Mouse (Mus musculus) kidney, embryonic 16.5 days (tissue): ENCODE data around the gene Man2c1. TPM values are rescaled to one million over a fixed set of nuclear protein-coding genes. Genes with fewer than 3 reads are reported as not detected.

Source experiments
- ATAC-seq: fragments of 200-750 bp; cut with Nextera tagmentation; 2 replicates; pipeline ENCODE4 v1.8.0; 2017; ENCODE audit warnings: moderate TSS enrichment; ENCODE audit not compliant: low FRiP score, low TSS enrichment
- H3K27ac ChIP-seq: fragments of 300-500 bp; sonication (generic); 2 replicates; pipeline ENCODE4 v1.5.1; 2014; ENCODE audit warnings: low read length
- H3K27me3 ChIP-seq: fragments of 300-500 bp; sonication (generic); 2 replicates; pipeline ENCODE4 v1.6.1; 2014; ENCODE audit warnings: low read length, control low read depth, mixed read lengths; ENCODE audit not compliant: insufficient read depth
- H3K36me3 ChIP-seq: fragments of 300-500 bp; sonication (generic); 2 replicates; pipeline ENCODE4 v1.6.1; 2014; ENCODE audit warnings: low read length, control low read depth, mixed read lengths; ENCODE audit not compliant: insufficient read depth
- H3K4me1 ChIP-seq: fragments of 300-500 bp; sonication (generic); 2 replicates; pipeline ENCODE4 v1.6.1; 2014; ENCODE audit warnings: low read length, control low read depth, mixed read lengths; ENCODE audit not compliant: insufficient read depth
- H3K4me2 ChIP-seq: fragments of 300-500 bp; sonication (generic); replicated peaks from 2 replicates; pipeline ENCODE4 v1.6.1; 2014; ENCODE audit warnings: low read depth, low read length
- H3K4me3 ChIP-seq: fragments of 300-500 bp; sonication (generic); 2 replicates; pipeline ENCODE4 v1.5.1; 2014; ENCODE audit warnings: mild to moderate bottlenecking, low read length
- H3K9ac ChIP-seq: fragments of 300-500 bp; sonication (generic); replicated peaks from 2 replicates; pipeline ENCODE4 v1.6.1; 2014; ENCODE audit warnings: low read length
- H3K9me3 ChIP-seq: fragments of 300-500 bp; sonication (generic); 2 replicates; pipeline ENCODE4 v1.6.1; 2016; ENCODE audit warnings: low read length, control low read depth
- WGBS: fragments of 180-500 bp; shearing (Covaris S2); extraction: QIAGEN DNeasy Blood & Tissue Kit; methylation state at CpG from one replicate; pipeline ENCODE4 v1.1.7; 2014; 5-methylcytosine and 5-hydroxymethylcytosine counted together
- polyA plus RNA-seq: library from polyadenylated mRNA; unstranded; fragments of >200 nt; fragmentation: Nextera tagmentation; extraction: Ambion mirVana; gene quantifications from 2 replicates; pipeline ENCODE4 v1.2.1, GENCODE M21; 2015

The Man2c1 gene
- polyA plus RNA-seq, 1 experiment from 2014 or later = 79.0 TPM

DNA sequence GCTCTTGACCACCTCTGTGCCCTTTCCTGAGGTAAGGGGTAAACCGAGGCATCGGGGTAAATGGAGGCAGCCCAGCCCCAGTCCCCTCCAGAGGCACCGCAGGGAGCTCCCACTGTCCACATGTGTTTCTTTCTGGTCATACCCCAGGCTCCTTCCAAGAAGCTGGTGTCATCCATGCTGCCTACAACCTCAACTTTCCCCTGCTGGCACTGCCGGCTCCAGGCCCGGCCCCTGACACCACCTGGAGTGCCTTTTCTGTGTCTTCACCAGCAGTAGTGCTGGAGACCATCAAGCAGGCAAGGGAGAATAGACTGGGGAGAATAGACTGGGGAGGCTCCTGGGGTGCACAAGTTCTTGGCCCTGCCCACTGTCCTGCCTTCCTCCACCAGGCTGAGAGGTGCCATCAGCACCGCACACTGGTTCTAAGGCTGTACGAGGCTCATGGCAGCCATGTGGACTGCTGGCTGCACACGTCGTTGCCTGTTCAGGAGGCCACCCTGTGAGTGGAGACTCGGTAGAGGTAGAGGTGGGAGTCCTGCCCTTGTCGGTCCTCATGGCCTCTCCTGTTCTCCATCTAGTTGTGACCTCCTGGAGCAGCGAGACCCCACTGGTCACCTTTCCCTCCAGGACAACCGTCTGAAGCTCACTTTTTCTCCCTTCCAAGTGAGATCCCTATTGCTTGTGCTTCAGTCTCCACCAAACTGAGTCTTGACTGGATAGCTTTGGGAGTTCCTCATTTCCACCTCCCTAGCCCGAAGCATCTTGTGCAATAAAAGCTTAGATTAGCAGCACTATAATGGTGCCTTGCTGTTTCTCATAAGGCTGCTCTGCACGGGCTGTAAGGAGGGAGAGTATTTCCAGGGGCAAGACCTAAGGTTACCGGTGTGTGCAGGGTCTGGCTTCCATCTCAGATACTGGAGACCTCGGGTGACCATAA, 11.2 kb downstream of the Man2c1 start:
- no peak overlapping the region for H3K9ac ChIP-seq
- WGBS = 91% methylated on average over 17 of the region's 17 CpGs
- peaks cover 3% of the 10 kb centered on the region; the same call in 1 of the 2 replicates for H3K4me1 ChIP-seq
- no peak overlapping the region for H3K4me2 ChIP-seq
- H3K27me3 ChIP-seq = no peaks in the 10 kb centered on the region
- H3K9me3 ChIP-seq = no peaks in the 10 kb centered on the region
- H3K36me3 ChIP-seq = peaks cover 53% of the 10 kb centered on the region
- no peak overlapping the region for H3K4me3 ChIP-seq
- H3K27ac ChIP-seq = no peak overlapping the region
- no peak for ATAC-seq

DNA sequence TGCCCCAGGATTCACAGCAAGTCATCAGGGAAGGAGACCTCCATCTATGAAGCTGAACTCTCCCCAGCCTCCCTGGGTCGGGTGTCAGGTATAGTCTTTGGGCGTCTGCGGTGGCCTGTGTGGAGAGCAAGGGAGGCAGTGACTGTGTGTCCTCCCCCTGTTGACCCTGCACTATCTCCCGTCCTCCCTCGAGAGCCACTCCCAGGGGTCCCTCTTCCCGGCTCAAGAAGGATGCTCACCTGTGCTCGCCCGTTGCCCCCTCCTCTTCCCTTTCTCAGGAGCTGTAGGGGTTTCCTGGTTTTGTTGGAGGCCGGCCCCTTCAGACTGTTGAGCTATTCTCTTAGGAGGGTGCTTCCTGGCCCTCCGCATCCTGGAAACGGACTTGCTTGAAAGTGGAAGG, 12.7 kb downstream of the Man2c1 start:
- WGBS = 69% methylated on average over 11 of the region's 11 CpGs
- H3K4me3 ChIP-seq = no peak overlapping the region

DNA sequence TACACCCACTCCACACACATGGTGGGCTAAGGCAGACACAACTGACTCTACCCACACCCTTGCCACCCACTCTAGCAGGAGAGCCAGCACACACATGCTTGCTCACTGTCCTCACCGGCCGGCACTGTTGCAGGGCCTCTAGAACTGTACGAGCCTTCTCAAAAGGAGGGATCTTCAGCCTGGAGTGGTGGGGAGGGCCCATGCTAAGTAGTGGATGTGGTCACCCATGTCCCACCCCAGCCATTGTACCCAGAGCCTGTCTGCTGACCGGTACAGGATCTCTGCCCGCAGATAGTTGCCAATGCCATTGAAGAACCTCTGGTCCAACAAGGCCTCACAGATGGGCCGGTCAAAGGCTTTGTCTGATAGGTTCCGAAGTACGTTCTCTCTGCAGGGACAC, 14.3 kb downstream of the Man2c1 start:
- no peak for ATAC-seq
- no peaks in the 10 kb centered on the region for H3K9me3 ChIP-seq
- 84% methylated on average over 8 of the region's 8 CpGs for WGBS
- no peak overlapping the region for H3K27ac ChIP-seq
- no peak overlapping the region for H3K9ac ChIP-seq
- H3K36me3 ChIP-seq = peaks cover 31% of the 10 kb centered on the region
- peaks cover 21% of the 10 kb centered on the region for H3K4me1 ChIP-seq
- no peak overlapping the region for H3K4me2 ChIP-seq
- no peak overlapping the region for H3K4me3 ChIP-seq
- H3K27me3 ChIP-seq = no peaks in the 10 kb centered on the region

More for the DNA sequence above, 12.7 kb downstream of the Man2c1 start:
- ATAC-seq = no peak
- H3K9me3 ChIP-seq = no peaks in the 10 kb centered on the region
- no peak overlapping the region for H3K4me2 ChIP-seq
- H3K36me3 ChIP-seq = peaks cover 39% of the 10 kb centered on the region
- no peaks in the 10 kb centered on the region for H3K27me3 ChIP-seq
- no peak overlapping the region for H3K27ac ChIP-seq
- no peak overlapping the region for H3K9ac ChIP-seq
- peaks cover 12% of the 10 kb centered on the region for H3K4me1 ChIP-seq

DNA sequence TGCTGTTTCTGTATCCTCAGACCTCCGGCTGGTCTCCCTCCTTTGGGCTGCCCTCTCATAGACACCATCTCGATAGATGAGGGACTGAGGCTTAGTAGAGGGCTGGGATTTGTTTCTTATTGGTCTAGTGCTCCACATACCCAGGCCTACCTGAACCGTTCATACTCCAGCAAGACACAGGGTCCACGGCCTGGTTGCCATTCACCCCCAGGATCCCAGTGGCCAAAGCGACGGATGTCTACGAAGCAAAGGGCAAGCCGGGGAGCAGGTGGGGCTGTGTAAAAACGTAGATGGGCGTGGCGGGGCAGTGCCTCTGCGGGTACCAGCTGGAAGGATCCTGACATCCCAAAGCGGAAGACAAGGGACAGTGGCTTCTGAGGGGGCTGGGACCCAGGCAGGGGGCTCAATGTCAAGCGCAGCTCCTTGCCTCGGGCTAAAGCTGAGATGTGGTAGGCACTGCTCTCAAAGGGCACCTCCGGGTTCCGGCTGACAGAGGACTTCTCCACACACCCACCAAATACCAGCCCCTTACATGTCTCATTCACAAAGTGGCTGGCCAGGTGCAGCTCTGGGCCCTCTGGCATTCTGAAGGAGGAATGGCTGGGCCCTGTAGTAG, 16.1 kb downstream of the Man2c1 start:
- Histone ChIP-seq H3K36me3 (peaks cover 16% of the 10 kb centered on the region), H3K4me1 (peaks cover 21% of the 10 kb centered on the region), H3K9ac (peak overlapping the region; percentile 79; the same call in 1 of the 2 replicates), H3K4me2 (peak overlapping the region; percentile 68; the same call in 1 of the 2 replicates), H3K27me3 (no peaks in the 10 kb centered on the region), H3K4me3 (no peak overlapping the region), H3K9me3 (no peaks in the 10 kb centered on the region), H3K27ac (no peak overlapping the region)
- no peak for ATAC-seq
- 90% methylated on average over 17 of the region's 17 CpGs for WGBS

DNA sequence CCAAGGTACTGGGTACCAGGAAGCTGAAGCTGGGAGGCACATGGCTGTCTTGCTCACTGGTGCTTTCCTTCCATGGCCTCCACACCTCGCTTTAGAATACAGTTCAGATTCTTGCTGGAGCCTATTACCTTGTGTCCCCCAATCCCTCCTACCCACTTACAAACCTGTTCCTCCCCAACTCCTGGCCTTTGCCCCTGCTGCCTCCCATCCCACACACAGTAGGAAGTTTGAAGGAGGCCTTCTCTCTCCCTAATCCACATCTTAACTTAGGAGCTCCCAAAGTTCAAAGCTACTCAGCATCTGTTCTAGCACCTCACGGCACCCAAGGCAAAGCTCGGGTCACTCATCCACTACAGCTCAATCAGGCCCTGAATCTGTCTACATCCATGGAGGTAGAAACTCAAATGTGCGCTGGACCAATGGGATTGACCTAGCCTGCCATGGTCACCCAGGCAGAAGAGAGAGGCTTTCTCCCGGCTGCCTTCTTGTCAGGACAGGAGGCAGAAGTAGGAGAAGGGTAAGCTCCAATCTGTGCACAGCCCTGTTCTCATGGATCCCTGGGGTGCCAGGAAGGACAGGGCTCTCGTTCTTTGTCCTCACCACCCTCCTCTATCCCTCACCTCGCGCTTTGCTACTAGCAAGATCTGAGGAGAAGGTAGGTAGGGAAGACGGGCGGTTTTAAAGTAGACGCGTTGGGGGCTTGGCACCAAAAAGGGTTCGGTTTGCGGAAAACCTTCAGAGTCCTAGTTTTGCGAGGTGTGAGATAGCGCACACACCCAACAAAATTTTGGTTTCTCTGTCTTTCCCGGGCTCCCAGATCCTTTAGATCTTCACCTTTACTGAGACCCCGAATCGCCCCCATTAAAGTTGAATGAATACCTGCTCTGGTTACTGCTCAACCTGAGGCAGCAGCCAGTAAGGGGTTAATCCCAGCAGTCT, 17.0 kb downstream of the Man2c1 start:
- 8% methylated on average over 19 of the region's 19 CpGs for WGBS
- H3K4me2 ChIP-seq = peak overlapping the region; percentile 68
- peak overlapping the region; percentile 90 for H3K27ac ChIP-seq
- ATAC-seq = peak; percentile 44; the same call in 1 of the 2 replicates
- peaks cover 21% of the 10 kb centered on the region for H3K4me1 ChIP-seq
- H3K9ac ChIP-seq = peak overlapping the region; percentile 79
- H3K9me3 ChIP-seq = no peaks in the 10 kb centered on the region
- H3K4me3 ChIP-seq = peak overlapping the region; percentile 58
- H3K27me3 ChIP-seq = no peaks in the 10 kb centered on the region
- H3K36me3 ChIP-seq = peaks cover 7% of the 10 kb centered on the region; the same call in 1 of the 2 replicates

DNA sequence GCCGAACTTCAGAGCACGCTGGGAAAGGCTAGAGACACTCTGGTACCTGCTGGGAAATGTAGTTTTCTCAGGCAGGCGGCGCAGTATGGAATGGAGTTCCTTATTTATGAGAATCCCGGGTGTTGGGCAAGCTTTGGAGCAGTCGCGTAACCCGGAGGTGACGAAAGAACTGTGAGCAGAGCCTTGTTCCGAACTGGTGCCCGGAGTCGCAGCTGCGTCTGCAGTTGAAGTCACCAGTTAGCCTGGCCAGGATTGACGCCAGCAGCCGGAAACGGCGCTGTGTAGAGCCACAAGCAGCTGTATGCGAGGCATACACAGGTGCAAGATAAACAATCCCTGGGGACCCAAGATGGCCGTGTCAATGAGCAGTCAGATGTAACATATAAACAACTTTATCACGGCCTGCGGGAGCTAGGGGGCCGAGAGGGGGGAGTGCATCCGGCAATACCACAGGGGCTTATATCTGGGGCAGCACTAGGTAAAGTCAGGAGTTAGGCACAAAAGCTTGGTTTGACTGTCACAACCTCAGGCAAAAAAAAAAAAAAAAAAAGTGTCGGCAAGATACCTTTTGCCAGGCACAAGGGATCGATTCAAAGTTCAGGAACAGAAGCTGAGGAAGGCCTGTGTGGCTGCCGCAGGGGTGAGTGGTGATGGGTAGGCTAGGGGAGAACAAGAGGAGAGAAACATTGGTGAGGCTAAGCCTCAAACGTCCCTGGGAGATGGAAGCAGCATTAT, 17.8 kb downstream of the Man2c1 start, which contains the start of gene Neil1:
Gene Neil1 (minus strand): TSS at position 162 of the 735 bp plus-strand sequence.
- peak; percentile 95 for ATAC-seq
- H3K36me3 ChIP-seq = peaks cover 4% of the 10 kb centered on the region; the same call in 1 of the 2 replicates
- 1% methylated on average over 27 of the region's 27 CpGs for WGBS

DNA sequence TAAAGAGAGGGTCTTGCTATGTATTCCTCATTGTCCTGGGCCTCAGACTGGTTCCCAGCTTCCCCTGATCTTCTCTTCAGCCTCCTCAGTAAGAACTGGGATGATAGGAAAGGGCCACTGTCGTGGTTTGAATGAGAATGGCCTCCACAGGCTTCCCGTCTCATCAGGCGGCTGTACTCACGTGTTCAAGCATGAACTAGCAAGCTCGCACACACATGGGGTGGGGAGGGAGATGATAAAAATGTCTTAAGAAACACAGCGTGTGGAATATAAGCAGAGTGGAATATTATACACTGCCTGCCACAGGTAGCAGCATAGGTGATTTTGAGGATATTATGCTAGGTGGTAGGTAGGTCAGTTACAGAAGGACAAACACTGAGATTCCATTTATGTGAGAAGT, 18.5 kb downstream of the Man2c1 start:
- H3K4me2 ChIP-seq = peak overlapping the region; percentile 68
- peak overlapping the region; percentile 58; the same call in 1 of the 2 replicates for H3K4me3 ChIP-seq
- H3K9me3 ChIP-seq = no peaks in the 10 kb centered on the region
- peak overlapping the region; percentile 79 for H3K9ac ChIP-seq
- ATAC-seq = no peak
- H3K36me3 ChIP-seq = no peaks in the 10 kb centered on the region; the same call in 1 of the 2 replicates
- peaks cover 21% of the 10 kb centered on the region for H3K4me1 ChIP-seq
- WGBS = 70% methylated on average over 6 of the region's 6 CpGs
- H3K27ac ChIP-seq = peak overlapping the region; percentile 90
- no peaks in the 10 kb centered on the region for H3K27me3 ChIP-seq

More for the DNA sequence above, 17.8 kb downstream of the Man2c1 start, which contains the start of gene Neil1:
- H3K27me3 ChIP-seq = no peaks in the 10 kb centered on the region
- H3K27ac ChIP-seq = peak within 1 kb of the TSS; percentile 90
- peak within 1 kb of the TSS; percentile 79 for H3K9ac ChIP-seq
- peaks cover 21% of the 10 kb centered on the region for H3K4me1 ChIP-seq
- no peaks in the 10 kb centered on the region for H3K9me3 ChIP-seq
- peak within 1 kb of the TSS; percentile 68 for H3K4me2 ChIP-seq
- peak within 1 kb of the TSS; percentile 58 for H3K4me3 ChIP-seq

DNA sequence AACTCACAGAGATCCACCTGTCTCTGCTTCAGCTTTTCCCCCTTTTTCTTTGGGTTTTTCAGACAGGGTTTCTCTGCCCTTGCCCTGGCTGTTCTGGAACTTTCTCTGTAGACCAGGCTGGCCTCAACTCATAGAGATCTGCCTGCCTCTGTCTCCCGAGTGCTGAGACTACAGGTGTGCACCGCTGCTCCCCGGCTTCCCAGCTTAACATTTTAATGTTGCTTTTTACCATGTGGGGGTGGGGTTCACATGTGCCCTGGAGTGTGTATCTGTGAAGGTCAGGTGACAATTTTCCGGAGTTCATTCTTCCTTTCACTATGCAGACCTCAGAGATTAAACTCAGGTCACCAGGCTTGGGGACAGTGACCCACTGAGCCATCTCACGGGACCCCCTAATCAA, 19.7 kb downstream of the Man2c1 start:
- 87% methylated on average over 5 of the region's 5 CpGs for WGBS
- Histone ChIP-seq H3K27me3 (no peaks in the 10 kb centered on the region), H3K4me1 (peaks cover 21% of the 10 kb centered on the region), H3K27ac (no peak overlapping the region), H3K4me3 (no peak overlapping the region), H3K9me3 (no peaks in the 10 kb centered on the region), H3K4me2 (no peak overlapping the region), H3K9ac (no peak overlapping the region), H3K36me3 (peaks cover 6% of the 10 kb centered on the region)
- no peak for ATAC-seq
